Mouse (Mus musculus): Measurements from ENCODE around the gene Slain1.

- TF ChIP-seq CTCF (IDR thresholded peaks at IDR 0.05; ENCODE audit: borderline replicate concordance, insufficient read depth, low read depth, low read length) (no peak), POLR2A (IDR thresholded peaks at IDR 0.05; ENCODE audit: borderline replicate concordance, insufficient read depth, low read length) (no peak)
Measured at GRCm38 (mm10) chr14:103655448-103655847, 5.4 kb downstream of the Slain1 start.
